Mouse (Mus musculus) forebrain, postnatal 0 days (tissue): ENCODE measurements around the gene Plxdc2. TPM values are rescaled to one million over a fixed set of nuclear protein-coding genes. Genes with fewer than 3 reads are reported as not detected.

ENCODE experiments used
- ATAC-seq: fragments of 200-750 bp; cut with Nextera tagmentation; 2 replicates; pipeline ENCODE4 v1.8.0; 2017; ENCODE audit warnings: mild to moderate bottlenecking, moderate library complexity
- DNase-seq: peaks from one replicate; pipeline ENCODE4 v3.0.0-alpha.2; 2015
- H3K27ac ChIP-seq: fragments of 300-500 bp; sonication (generic); 2 replicates; pipeline ENCODE4 v1.5.1; 2014; ENCODE audit warnings: low read depth, mild to moderate bottlenecking, antibody characterized with exemption, low read length, moderate library complexity, mixed read lengths
- H3K27me3 ChIP-seq: fragments of 300-500 bp; sonication (generic); 2 replicates; pipeline ENCODE4 v1.6.1; 2014; ENCODE audit warnings: mild to moderate bottlenecking, low read length, mixed read lengths; ENCODE audit not compliant: insufficient read depth
- H3K36me3 ChIP-seq: fragments of 300-500 bp; sonication (generic); 2 replicates; pipeline ENCODE4 v1.6.1; 2014; ENCODE audit warnings: mild to moderate bottlenecking, moderate library complexity; ENCODE audit not compliant: insufficient read depth
- H3K4me1 ChIP-seq: fragments of 300-500 bp; sonication (generic); 2 replicates; pipeline ENCODE4 v1.6.1; 2014; ENCODE audit warnings: antibody characterized with exemption; ENCODE audit not compliant: insufficient read depth
- H3K4me2 ChIP-seq: fragments of 300-500 bp; sonication (generic); 2 replicates; pipeline ENCODE4 v1.6.1; 2014; ENCODE audit warnings: low read depth, mild to moderate bottlenecking, moderate library complexity
- H3K4me3 ChIP-seq: fragments of 300-500 bp; sonication (generic); 2 replicates; pipeline ENCODE4 v1.5.1; 2014; ENCODE audit warnings: low read depth, low read length, mixed read lengths
- H3K9ac ChIP-seq: fragments of 300-500 bp; sonication (generic); 2 replicates; pipeline ENCODE4 v1.6.1; 2014; ENCODE audit warnings: mild to moderate bottlenecking
- H3K9me3 ChIP-seq: fragments of 300-500 bp; sonication (generic); 2 replicates; pipeline ENCODE4 v1.6.1; 2016; ENCODE audit warnings: low read length
- CTCF ChIP-seq: sonication (generic); IDR thresholded peaks from 2 replicates; pipeline ENCODE4 v1.5.1; 2016; ENCODE audit warnings: antibody characterized with exemption, control low read depth, low read depth
- WGBS: fragments of 180-500 bp; shearing (Covaris S2); extraction: QIAGEN DNeasy Blood & Tissue Kit; methylation state at CpG from one replicate; pipeline ENCODE4 v1.1.7; 2014; 5-methylcytosine and 5-hydroxymethylcytosine counted together
- polyA plus RNA-seq: library from polyadenylated mRNA; unstranded; fragments of >200 nt; fragmentation: Nextera tagmentation; extraction: Ambion mirVana; gene quantifications from 2 replicates; pipeline ENCODE4 v1.2.1, GENCODE M21; 2015
- total RNA-seq: library from RNA; depleted of rRNA; stranded (reverse); fragments of >200 nt; gene quantifications from 2 replicates; pipeline ENCODE4 v1.2.3, GENCODE M21; 2014

The Plxdc2 gene
- total and polyA plus RNA-seq, 2 experiments from 2014 or later = 20.8 to 23.6 TPM

- H3K9ac ChIP-seq = no peak overlapping the region
- H3K4me3 ChIP-seq = no peak overlapping the region
- DNase-seq (no peak), ATAC-seq (no peak)
- 64% methylated on average over 3 of the region's 3 CpGs for WGBS
- no peak overlapping the region for H3K27ac ChIP-seq
- H3K4me2 ChIP-seq = no peak overlapping the region
- no peaks in the 10 kb centered on the region for H3K27me3 ChIP-seq
- no peaks in the 10 kb centered on the region for H3K4me1 ChIP-seq
- TF ChIP-seq CTCF = no peak
- H3K36me3 ChIP-seq = no peaks in the 10 kb centered on the region
- no peaks in the 10 kb centered on the region for H3K9me3 ChIP-seq
Observed at GRCm38 (mm10) chr2:16683739-16684138, 327.6 kb downstream of the Plxdc2 start.

GRCm38 (mm10) chr2:16684529-16684928 is 328.4 kb downstream of the Plxdc2 start:
- H3K36me3 ChIP-seq = no peaks in the 10 kb centered on the region
- DNase-seq = no peak
- no peak for ATAC-seq
- TF ChIP-seq CTCF = no peak
- no peak overlapping the region for H3K4me3 ChIP-seq
- no peak overlapping the region for H3K27ac ChIP-seq
- H3K9me3 ChIP-seq = no peaks in the 10 kb centered on the region
- H3K4me2 ChIP-seq = no peak overlapping the region
- no peak overlapping the region for H3K9ac ChIP-seq
- 76% methylated on average over 1 of the region's 1 CpGs for WGBS
- H3K4me1 ChIP-seq = no peaks in the 10 kb centered on the region
- no peaks in the 10 kb centered on the region for H3K27me3 ChIP-seq

GRCm38 (mm10) chr2:16696390-16696789 is 340.3 kb downstream of the Plxdc2 start:
- Histone ChIP-seq H3K9me3 (no peaks in the 10 kb centered on the region), H3K27ac (no peak overlapping the region), H3K27me3 (no peaks in the 10 kb centered on the region), H3K36me3 (no peaks in the 10 kb centered on the region), H3K4me3 (no peak overlapping the region), H3K4me1 (no peaks in the 10 kb centered on the region), H3K9ac (no peak overlapping the region), H3K4me2 (no peak overlapping the region)
- no peak for ATAC-seq
- DNase-seq = no peak
- WGBS = 58% methylated on average over 2 of the region's 2 CpGs
- TF ChIP-seq CTCF = no peak

GRCm38 (mm10) chr2:16697181-16697580 is 341.1 kb downstream of the Plxdc2 start:
- WGBS = 62% methylated on average over 5 of the region's 5 CpGs

GRCm38 (mm10) chr2:16706227-16706626 is 350.1 kb downstream of the Plxdc2 start:
- H3K27ac ChIP-seq = no peak overlapping the region
- no peaks in the 10 kb centered on the region for H3K36me3 ChIP-seq
- no peaks in the 10 kb centered on the region for H3K4me1 ChIP-seq
- H3K27me3 ChIP-seq = no peaks in the 10 kb centered on the region
- DNase-seq = no peak
- H3K9me3 ChIP-seq = no peaks in the 10 kb centered on the region
- no peak for TF ChIP-seq CTCF
- H3K4me2 ChIP-seq = no peak overlapping the region
- no peak overlapping the region for H3K4me3 ChIP-seq
- WGBS = 81% methylated on average over 2 of the region's 2 CpGs
- no peak overlapping the region for H3K9ac ChIP-seq
- no peak for ATAC-seq

More at GRCm38 (mm10) chr2:16697181-16697580, 341.1 kb downstream of the Plxdc2 start:
- Histone ChIP-seq H3K4me1 (no peaks in the 10 kb centered on the region), H3K9me3 (no peaks in the 10 kb centered on the region), H3K27ac (no peak overlapping the region), H3K36me3 (no peaks in the 10 kb centered on the region), H3K9ac (no peak overlapping the region), H3K4me3 (no peak overlapping the region), H3K27me3 (no peaks in the 10 kb centered on the region), H3K4me2 (no peak overlapping the region)
- no peak for TF ChIP-seq CTCF
- DNase-seq (no peak), ATAC-seq (no peak)

GRCm38 (mm10) chr2:16709885-16710284 is 353.8 kb downstream of the Plxdc2 start:
- H3K36me3 ChIP-seq = no peaks in the 10 kb centered on the region
- no peaks in the 10 kb centered on the region for H3K4me1 ChIP-seq
- no peak overlapping the region for H3K4me2 ChIP-seq
- H3K9me3 ChIP-seq = no peaks in the 10 kb centered on the region
- no peaks in the 10 kb centered on the region for H3K27me3 ChIP-seq
- no peak for TF ChIP-seq CTCF
- H3K4me3 ChIP-seq = no peak overlapping the region
- H3K27ac ChIP-seq = no peak overlapping the region
- ATAC-seq (no peak), DNase-seq (no peak)
- WGBS = 79% methylated on average over 6 of the region's 6 CpGs
- no peak overlapping the region for H3K9ac ChIP-seq

GRCm38 (mm10) chr2:16731033-16731432 is 374.9 kb downstream of the Plxdc2 start:
- TF ChIP-seq CTCF = no peak
- WGBS = 89% methylated on average over 5 of the region's 5 CpGs

GRCm38 (mm10) chr2:16734381-16734780 is 378.3 kb downstream of the Plxdc2 start:
- H3K27me3 ChIP-seq = no peaks in the 10 kb centered on the region
- H3K9ac ChIP-seq = no peak overlapping the region
- H3K4me3 ChIP-seq = no peak overlapping the region
- no peaks in the 10 kb centered on the region for H3K4me1 ChIP-seq
- DNase-seq = no peak
- TF ChIP-seq CTCF = no peak
- ATAC-seq = no peak
- no peaks in the 10 kb centered on the region for H3K36me3 ChIP-seq
- no peak overlapping the region for H3K4me2 ChIP-seq
- H3K9me3 ChIP-seq = no peaks in the 10 kb centered on the region
- WGBS = 83% methylated on average over 2 of the region's 2 CpGs
- no peak overlapping the region for H3K27ac ChIP-seq

More at GRCm38 (mm10) chr2:16731033-16731432, 374.9 kb downstream of the Plxdc2 start:
- Histone ChIP-seq H3K4me1 (no peaks in the 10 kb centered on the region), H3K27ac (no peak overlapping the region), H3K4me3 (no peak overlapping the region), H3K4me2 (no peak overlapping the region), H3K27me3 (no peaks in the 10 kb centered on the region), H3K9ac (no peak overlapping the region), H3K9me3 (no peaks in the 10 kb centered on the region), H3K36me3 (no peaks in the 10 kb centered on the region)
- ATAC-seq = no peak
- DNase-seq = no peak
